Mouse (Mus musculus) midbrain, postnatal 0 days (tissue): ENCODE data around the gene Rab29. TPM values are rescaled to one million over a fixed set of nuclear protein-coding genes. Genes with fewer than 3 reads are reported as not detected.
"Not testable (repeated sequence)": the region's sequence is repeated elsewhere in the genome, so short reads cannot be mapped to it uniquely, and the experiment has no call there.

Experiments used
- ATAC-seq: fragments of 200-750 bp; cut with Nextera tagmentation; 2 replicates; pipeline ENCODE4 v1.8.0; 2017; ENCODE audit warnings: moderate number of reproducible peaks, mild to moderate bottlenecking, moderate TSS enrichment, moderate library complexity; ENCODE audit not compliant: low FRiP score
- DNase-seq: peaks from one replicate; pipeline ENCODE4 v3.0.0-alpha.2; 2015; ENCODE audit warnings: low spot score
- H3K27ac ChIP-seq: fragments of 300-500 bp; sonication (generic); 2 replicates; pipeline ENCODE4 v1.5.1; 2014; ENCODE audit warnings: low read depth, mild to moderate bottlenecking, low read length, mixed read lengths
- H3K27me3 ChIP-seq: fragments of 300-500 bp; sonication (generic); 2 replicates; pipeline ENCODE4 v1.6.1; 2014; ENCODE audit warnings: low read length, control low read depth, mixed read lengths; ENCODE audit not compliant: insufficient read depth
- H3K36me3 ChIP-seq: fragments of 300-500 bp; sonication (generic); 2 replicates; pipeline ENCODE4 v1.6.1; 2014; ENCODE audit warnings: low read length, control low read depth, mixed read lengths; ENCODE audit not compliant: insufficient read depth
- H3K4me1 ChIP-seq: fragments of 300-500 bp; sonication (generic); 2 replicates; pipeline ENCODE4 v1.6.1; 2014; ENCODE audit warnings: mild to moderate bottlenecking, control low read depth, antibody characterized with exemption, low read length, mixed read lengths; ENCODE audit not compliant: insufficient read depth
- H3K4me2 ChIP-seq: fragments of 300-500 bp; sonication (generic); 2 replicates; pipeline ENCODE4 v1.6.1; 2014; ENCODE audit warnings: low read depth, mild to moderate bottlenecking, low read length, mixed read lengths; ENCODE audit not compliant: poor library complexity, severe bottlenecking
- H3K4me3 ChIP-seq: fragments of 300-500 bp; sonication (generic); 2 replicates; pipeline ENCODE4 v1.5.1; 2014; ENCODE audit warnings: low read depth, mild to moderate bottlenecking, low read length, moderate library complexity
- H3K9ac ChIP-seq: fragments of 300-500 bp; sonication (generic); replicated peaks from 2 replicates; pipeline ENCODE4 v1.6.1; 2014; ENCODE audit warnings: mild to moderate bottlenecking, low read length, moderate library complexity, mixed read lengths; ENCODE audit not compliant: poor library complexity, severe bottlenecking
- H3K9me3 ChIP-seq: fragments of 300-500 bp; sonication (generic); 2 replicates; pipeline ENCODE4 v1.6.1; 2016; ENCODE audit warnings: low read length, control low read depth
- CTCF ChIP-seq: IDR thresholded peaks from 2 replicates; pipeline ENCODE4 v1.5.1; 2016; ENCODE audit warnings: antibody characterized with exemption, mild to moderate bottlenecking
- WGBS: fragments of 180-500 bp; shearing (Covaris S2); extraction: QIAGEN DNeasy Blood & Tissue Kit; methylation state at CpG from one replicate; pipeline ENCODE4 v1.1.7; 2014; 5-methylcytosine and 5-hydroxymethylcytosine counted together
- polyA plus RNA-seq: library from polyadenylated mRNA; unstranded; fragments of >200 nt; fragmentation: Nextera tagmentation; extraction: Ambion mirVana; gene quantifications from 2 replicates; pipeline ENCODE4 v1.2.1, GENCODE M21; 2015
- total RNA-seq: library from RNA; depleted of rRNA; stranded (reverse); fragments of >200 nt; gene quantifications from 2 replicates; pipeline ENCODE4 v1.2.3, GENCODE M21; 2014; rRNA removed

Rab29 gene
- 4.9 and 7.8 TPM in 2 replicates for total RNA-seq
- polyA plus RNA-seq: 6.6 and 7.9 TPM in 2 replicates

- no peaks in the 10 kb centered on the region for H3K9me3 ChIP-seq
- H3K27ac ChIP-seq: no peak within 1 kb of the TSS
- H3K36me3 ChIP-seq: no peaks in the 10 kb centered on the region
- TF ChIP-seq CTCF: peak; percentile 89
- ATAC-seq: peak; percentile 97
- H3K4me3 ChIP-seq: peak within 1 kb of the TSS; percentile 58
- H3K4me1 ChIP-seq: no peaks in the 10 kb centered on the region
- peak within 1 kb of the TSS; percentile 93 for H3K4me2 ChIP-seq
- WGBS: 2% methylated on average over 46 of the region's 46 CpGs
- H3K9ac ChIP-seq: peak within 1 kb of the TSS; percentile 46; the same call in 1 of the 2 replicates
- DNase-seq: peak; percentile 98
- H3K27me3 ChIP-seq: no peaks in the 10 kb centered on the region
These were observed at the start of gene Rab29 for GRCm38 (mm10) chr1:131867093-131867945. Rab29 (plus strand) TSS chr1:131867224.

- H3K27me3 ChIP-seq, H3K36me3 ChIP-seq, H3K27ac ChIP-seq, H3K9me3 ChIP-seq, H3K4me1 ChIP-seq, H3K4me3 ChIP-seq, DNase-seq, H3K4me2 ChIP-seq, H3K9ac ChIP-seq, ATAC-seq: not testable (repeated sequence)
- WGBS: 76% methylated on average over 8 of the region's 9 CpGs
These were observed 46.7 kb upstream of the Rab29 start for GRCm38 (mm10) chr1:131820353-131820752.

- no peak overlapping the region for H3K4me3 ChIP-seq
- H3K4me2 ChIP-seq: no peak overlapping the region
- no peak for TF ChIP-seq CTCF
- no peak overlapping the region for H3K27ac ChIP-seq
- H3K27me3 ChIP-seq: no peaks in the 10 kb centered on the region
- H3K36me3 ChIP-seq: no peaks in the 10 kb centered on the region
- H3K9me3 ChIP-seq: 0 out of 2 replicates have a peak, but pooled peaks cover 3% of the 10 kb centered on the region
- no peaks in the 10 kb centered on the region for H3K4me1 ChIP-seq
- DNase-seq (no peak), ATAC-seq (no peak)
- H3K9ac ChIP-seq: no peak overlapping the region
- WGBS: 75% methylated on average over 10 of the region's 10 CpGs
These were observed 46.1 kb upstream of the Rab29 start for GRCm38 (mm10) chr1:131820887-131821328.

- WGBS: 66% methylated on average over 8 of the region's 8 CpGs
- TF ChIP-seq CTCF: no peak
These were observed 44.7 kb upstream of the Rab29 start for GRCm38 (mm10) chr1:131822292-131822691.

GRCm38 (mm10) chr1:131822856-131823492 lies 44.0 kb upstream of the Rab29 start:
- Histone ChIP-seq H3K4me1 (peaks cover 5% of the 10 kb centered on the region; the same call in 1 of the 2 replicates), H3K36me3 (no peaks in the 10 kb centered on the region), H3K27ac (no peak overlapping the region), H3K27me3 (no peaks in the 10 kb centered on the region), H3K9me3 (0 out of 2 replicates have a peak, but pooled peaks cover 3% of the 10 kb centered on the region), H3K4me3 (no peak overlapping the region), H3K4me2 (no peak overlapping the region), H3K9ac (no peak overlapping the region)
- 86% methylated on average over 1 of the region's 1 CpGs for WGBS
- DNase-seq (no peak), ATAC-seq (no peak)
- no peak for TF ChIP-seq CTCF

More at GRCm38 (mm10) chr1:131822292-131822691, 44.7 kb upstream of the Rab29 start:
- Histone ChIP-seq H3K4me1 (peaks cover 4% of the 10 kb centered on the region; the same call in 1 of the 2 replicates), H3K27ac (no peak overlapping the region), H3K4me2 (no peak overlapping the region), H3K9me3 (0 out of 2 replicates have a peak, but pooled peaks cover 3% of the 10 kb centered on the region), H3K9ac (no peak overlapping the region), H3K4me3 (no peak overlapping the region), H3K36me3 (no peaks in the 10 kb centered on the region), H3K27me3 (no peaks in the 10 kb centered on the region)
- ATAC-seq (no peak), DNase-seq (no peak)
